Mouse (Mus musculus) urinary bladder, postnatal 14 days (tissue): Measurements from ENCODE around the gene Epha8.
A peak's percentile ranks its signal among the peaks of the same experiment; 100 is the strongest.

Experiments
- DNase-seq: peaks from one replicate; pipeline ENCODE4 v3.0.0; 2021; ENCODE audit warnings: low spot score

Epha8 gene

GRCm38 (mm10) chr4:136956751-136957446 is at the start of gene Epha8:
Epha8 (minus strand) TSS chr4:136956816.
- DNase-seq: peak; percentile 6

GRCm38 (mm10) chr4:137001825-137002224 is 45.2 kb upstream of the Epha8 start:
- no peak for DNase-seq

GRCm38 (mm10) chr4:137001020-137001419 is 44.4 kb upstream of the Epha8 start:
- no peak for DNase-seq

GRCm38 (mm10) chr4:136998371-136998770 is 41.8 kb upstream of the Epha8 start:
- no peak for DNase-seq

- DNase-seq: no peak
Measured at GRCm38 (mm10) chr4:136997723-136998345, 41.2 kb upstream of the Epha8 start.

- DNase-seq: no peak
Measured at GRCm38 (mm10) chr4:136996933-136997332, 40.3 kb upstream of the Epha8 start.

GRCm38 (mm10) chr4:136995361-136995760 is 38.7 kb upstream of the Epha8 start:
- DNase-seq: peak; percentile 7

- DNase-seq: no peak
Measured at GRCm38 (mm10) chr4:136981993-136982695, 25.5 kb upstream of the Epha8 start.

- DNase-seq: peak; percentile 41
Measured at GRCm38 (mm10) chr4:136981347-136981746, 24.7 kb upstream of the Epha8 start.

- DNase-seq: peak; percentile 32
Measured at GRCm38 (mm10) chr4:136980921-136981320, 24.3 kb upstream of the Epha8 start.

GRCm38 (mm10) chr4:136977244-136977643 is 20.6 kb upstream of the Epha8 start:
- no peak for DNase-seq

- peak; percentile 12 for DNase-seq
Measured at GRCm38 (mm10) chr4:136970939-136971338, 14.3 kb upstream of the Epha8 start.

- no peak for DNase-seq
Measured at GRCm38 (mm10) chr4:136969503-136970276, 13.1 kb upstream of the Epha8 start.

- DNase-seq: no peak
Measured at GRCm38 (mm10) chr4:136969096-136969495, 12.5 kb upstream of the Epha8 start.

GRCm38 (mm10) chr4:136967511-136967910 is 10.9 kb upstream of the Epha8 start:
- no peak for DNase-seq

GRCm38 (mm10) chr4:136966493-136967390 is 10.1 kb upstream of the Epha8 start:
- no peak for DNase-seq

- no peak for DNase-seq
Measured at GRCm38 (mm10) chr4:136964990-136965421, 8.4 kb upstream of the Epha8 start.

- DNase-seq: no peak
Measured at GRCm38 (mm10) chr4:136962447-136962846, 5.8 kb upstream of the Epha8 start.

GRCm38 (mm10) chr4:136961642-136962285 is 5.1 kb upstream of the Epha8 start:
- no peak for DNase-seq

GRCm38 (mm10) chr4:136960581-136960980 is 4.0 kb upstream of the Epha8 start:
- no peak for DNase-seq

GRCm38 (mm10) chr4:136960068-136960467 is 3.5 kb upstream of the Epha8 start:
- no peak for DNase-seq
